Mouse (Mus musculus) right cerebral cortex, postnatal 10 days (tissue): ENCODE results near the gene Jade3.
"Not testable (repeated sequence)": the region's sequence is repeated elsewhere in the genome, so short reads cannot be mapped to it uniquely, and the experiment has no call there.

ENCODE experiments used
- DNase-seq, 2 experiments: peaks; one replicate each; pipeline ENCODE4 v3.0.0; 2021; ENCODE audit warnings: low spot score in 2 of 2

Jade3 gene

DNA sequence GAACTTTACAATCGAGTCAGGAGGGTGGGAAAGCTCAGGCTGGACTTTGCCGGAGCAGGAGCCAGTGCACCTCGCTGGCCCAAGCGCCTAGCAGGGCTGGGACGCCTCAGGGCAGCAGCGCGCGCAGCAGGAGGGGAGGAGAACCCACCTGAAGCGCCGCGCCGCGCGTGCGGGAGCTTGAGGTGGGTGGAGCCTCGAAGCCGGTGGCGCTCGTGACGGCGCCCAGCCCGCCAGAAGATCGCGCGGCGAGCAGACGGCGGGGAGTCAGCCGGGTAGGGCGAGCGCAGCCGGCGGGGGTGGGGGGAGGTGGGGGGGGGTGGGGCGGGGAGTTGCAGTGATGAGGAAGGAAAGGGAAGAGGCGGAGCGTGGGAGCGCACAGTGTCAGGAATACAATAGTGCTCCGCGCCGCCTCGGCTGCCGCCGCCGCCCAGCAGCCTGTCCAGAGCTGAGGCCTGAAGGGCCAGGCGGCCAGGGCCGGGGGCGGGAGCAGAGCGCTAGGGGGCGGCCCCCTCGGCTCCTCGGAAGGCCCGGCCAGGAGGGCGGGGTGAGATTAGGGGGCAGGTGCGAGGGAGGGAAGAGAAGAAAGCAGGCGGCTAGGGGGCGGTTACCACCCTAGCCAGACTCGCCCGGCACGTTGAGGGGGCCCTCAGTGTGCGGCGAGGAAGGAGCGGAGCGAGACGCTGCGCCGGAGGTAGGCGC lies at the start of gene Jade3:
Gene Jade3 (plus strand): TSS at position 549 of the 699 bp plus-strand sequence.
- DNase-seq, result peak; percentile 75 to 78

- no peak for DNase-seq
Measured at GRCm38 (mm10) chrX:20379347-20380014, 46.0 kb upstream of the Jade3 start.

DNA sequence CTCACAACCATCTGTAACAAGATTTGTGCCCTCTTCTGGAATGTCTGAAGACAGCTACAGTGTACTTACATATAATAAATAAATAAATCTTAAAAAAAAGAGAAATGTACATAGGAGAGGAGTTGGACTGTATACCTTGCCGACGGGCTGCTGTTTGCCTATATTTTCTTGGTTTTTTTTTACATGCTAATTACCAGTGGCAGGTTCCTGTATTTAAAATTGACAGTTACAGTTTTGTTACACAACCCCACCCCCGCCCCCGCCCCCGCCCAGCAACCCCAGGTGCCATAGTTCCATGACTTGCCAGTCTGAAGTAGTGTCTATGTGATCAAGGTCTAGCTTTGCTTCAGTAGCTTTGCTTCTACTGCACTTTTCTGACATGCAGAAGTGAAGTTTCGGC lies 43.2 kb upstream of the Jade3 start:
- no peak for DNase-seq

- DNase-seq, result no peak
Measured at GRCm38 (mm10) chrX:20387006-20387405, 38.5 kb upstream of the Jade3 start.

- not testable (repeated sequence) for DNase-seq
Measured at GRCm38 (mm10) chrX:20391964-20392363, 33.5 kb upstream of the Jade3 start.

DNA sequence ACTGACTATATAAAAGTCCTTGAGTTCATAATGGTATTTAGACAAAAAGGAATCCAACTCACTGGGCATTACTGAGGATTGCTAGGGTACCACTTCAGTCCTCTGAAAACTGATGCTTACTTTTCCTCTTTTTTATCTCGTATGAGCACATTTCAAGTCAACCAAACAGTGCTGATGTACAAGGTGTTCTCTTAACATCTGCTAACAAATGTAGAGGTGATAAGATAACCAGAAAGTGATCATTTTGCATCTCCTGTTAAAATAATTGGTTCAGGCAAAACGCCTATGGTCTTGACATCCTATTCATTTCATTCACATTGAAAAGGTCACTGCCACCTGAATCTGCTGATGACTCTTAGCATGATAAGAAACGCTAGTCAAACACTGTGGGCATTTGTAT lies 32.5 kb upstream of the Jade3 start:
- no peak for DNase-seq

DNA sequence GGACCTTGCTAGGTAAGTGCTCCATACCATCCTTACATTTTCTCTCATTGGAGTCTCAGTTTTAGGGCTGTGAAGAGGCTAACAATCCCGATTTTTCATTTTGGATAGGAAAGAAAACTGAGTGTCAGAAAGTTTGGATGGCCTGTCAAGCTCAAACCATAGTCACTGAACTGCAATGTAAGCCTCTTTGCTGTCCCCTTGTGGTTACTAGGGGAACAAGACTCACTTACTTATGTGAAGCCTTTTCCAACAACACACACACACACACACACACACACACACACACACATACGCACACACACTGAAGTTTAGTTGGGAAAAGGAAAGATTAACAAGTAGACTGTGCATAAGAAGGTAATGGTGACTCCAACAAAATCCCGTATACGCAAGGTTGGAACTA lies 21.4 kb upstream of the Jade3 start:
- DNase-seq, result no peak

DNA sequence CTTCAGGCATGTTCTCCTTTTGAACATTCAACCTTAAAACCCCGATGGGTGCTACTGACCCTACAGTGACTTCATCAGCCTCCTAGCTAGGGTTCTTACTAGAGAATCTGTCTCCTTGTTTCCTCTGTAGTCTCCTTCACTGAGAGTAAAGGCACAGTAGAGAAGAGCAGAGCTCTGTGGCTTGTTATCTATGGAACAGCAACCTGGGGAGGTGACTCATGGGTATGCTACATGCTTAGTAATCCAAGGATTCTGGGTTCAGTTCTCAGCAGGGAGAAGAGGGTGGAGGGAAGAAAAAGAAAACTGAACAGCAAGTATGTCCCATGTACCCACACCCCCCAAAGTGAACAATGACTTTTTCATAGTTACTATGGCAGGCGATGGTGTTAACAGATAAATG lies 18.6 kb upstream of the Jade3 start:
- DNase-seq, result no peak

DNA sequence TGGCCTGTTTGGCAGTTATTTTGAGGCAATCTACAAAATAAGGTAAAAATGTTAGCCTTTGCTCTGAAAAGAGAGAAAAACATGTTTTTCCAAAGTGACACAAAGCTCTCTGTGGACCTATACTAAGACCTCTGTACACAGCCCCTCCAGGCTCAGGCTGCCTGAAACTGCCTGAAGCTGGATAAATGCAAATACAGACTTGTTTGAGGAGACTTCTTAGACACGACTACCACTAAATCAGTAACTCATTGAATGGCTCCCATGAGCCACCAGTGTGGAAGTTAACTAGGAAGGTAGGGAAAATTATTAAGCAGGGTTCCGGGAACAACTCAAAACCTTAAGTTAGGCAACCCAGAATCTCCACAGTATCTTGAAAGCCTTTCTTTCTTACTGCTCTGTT lies 17.8 kb upstream of the Jade3 start:
- DNase-seq, result no peak

DNA sequence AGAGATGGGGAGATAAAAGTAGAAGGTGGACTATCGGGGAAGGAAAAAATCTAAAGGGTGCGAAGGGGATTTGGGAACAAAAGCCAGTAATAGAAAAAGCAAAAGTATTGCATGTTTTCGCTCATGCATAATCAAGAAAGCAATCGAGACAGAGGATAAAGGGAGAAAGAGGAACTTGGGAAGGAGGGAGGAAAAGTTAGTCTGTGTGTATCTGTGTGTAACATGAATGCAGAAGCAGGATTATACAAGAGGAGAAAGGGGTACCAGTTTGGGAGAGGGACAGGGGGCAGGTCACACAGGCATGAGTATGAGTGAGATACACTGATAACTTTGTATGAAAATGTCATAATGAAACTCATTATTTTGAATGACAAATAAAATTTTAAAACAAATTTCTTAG lies 14.1 kb upstream of the Jade3 start:
- DNase-seq, result no peak

DNA sequence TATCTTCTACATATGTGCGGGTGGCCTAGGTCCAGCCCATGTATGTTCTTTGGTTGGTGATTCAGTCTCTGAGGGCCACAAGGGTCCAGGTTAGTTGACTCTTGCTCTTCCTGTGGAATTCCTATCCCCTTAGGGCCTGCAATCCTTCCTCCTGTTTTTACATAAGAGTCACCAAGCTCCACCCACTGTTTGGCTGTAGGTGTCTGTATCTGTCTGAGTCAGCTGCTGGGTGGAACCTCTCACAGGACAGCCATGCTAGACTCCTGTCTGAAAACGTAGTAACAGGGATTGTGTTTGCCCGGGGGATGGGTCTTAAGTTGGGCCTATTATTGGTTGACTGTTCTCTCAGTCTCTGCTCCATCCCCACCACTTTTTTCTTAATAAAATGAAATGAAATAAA lies 13.3 kb upstream of the Jade3 start:
- DNase-seq, result no peak

GRCm38 (mm10) chrX:20414885-20415622 lies 10.4 kb upstream of the Jade3 start:
- DNase-seq, result peak; percentile 31 to 36

GRCm38 (mm10) chrX:20418461-20418860 lies 7.0 kb upstream of the Jade3 start:
- DNase-seq, result no peak

DNA sequence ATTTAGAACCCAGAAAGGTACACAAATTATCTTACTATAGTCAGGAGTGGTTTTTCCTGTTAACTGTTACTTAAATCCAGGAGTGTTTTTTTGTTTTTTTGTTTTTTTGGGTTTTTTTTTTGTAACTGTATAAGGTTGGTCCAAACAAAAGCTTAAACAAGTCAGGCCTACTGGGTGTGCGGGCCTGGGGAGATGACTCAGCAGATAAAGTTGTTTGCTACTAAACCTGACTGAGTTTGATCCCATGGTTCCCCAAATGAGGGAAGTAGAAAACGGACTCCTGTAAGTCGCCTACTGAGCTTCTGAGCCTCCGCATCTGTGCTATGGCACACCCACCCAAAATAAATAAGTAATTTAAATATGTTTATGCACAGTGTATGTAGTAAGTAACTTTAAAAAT lies 6.0 kb upstream of the Jade3 start:
- DNase-seq, result no peak

GRCm38 (mm10) chrX:20425839-20426449 lies 456 bp downstream of the Jade3 start:
- DNase-seq, result peak; percentile 23 to 31

GRCm38 (mm10) chrX:20483213-20483612 lies 57.7 kb downstream of the Jade3 start:
- no peak for DNase-seq

GRCm38 (mm10) chrX:20497682-20498081 lies 72.2 kb downstream of the Jade3 start:
- DNase-seq, result no peak

- no peak for DNase-seq
Measured at GRCm38 (mm10) chrX:20520290-20520939, 94.9 kb downstream of the Jade3 start.

DNA sequence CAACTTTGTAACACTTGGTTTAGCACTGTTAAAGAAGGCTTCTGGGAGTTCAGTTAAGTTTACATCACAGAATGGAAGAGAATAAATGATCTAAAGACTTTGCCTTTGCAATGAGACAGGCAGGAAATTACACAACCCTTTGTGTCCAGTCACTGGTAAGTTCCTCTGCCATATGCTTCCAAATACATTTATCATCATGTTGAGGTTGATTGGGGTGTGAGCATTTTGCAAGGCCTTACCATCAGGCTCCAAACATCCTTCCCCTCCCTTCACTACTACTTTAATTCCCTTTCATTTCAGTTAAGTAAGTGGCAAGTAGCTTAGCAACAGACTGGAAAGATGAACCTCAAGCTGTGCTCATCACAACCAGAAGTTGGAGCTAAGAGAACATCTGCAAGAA lies 96.1 kb downstream of the Jade3 start:
- DNase-seq, result no peak

DNA sequence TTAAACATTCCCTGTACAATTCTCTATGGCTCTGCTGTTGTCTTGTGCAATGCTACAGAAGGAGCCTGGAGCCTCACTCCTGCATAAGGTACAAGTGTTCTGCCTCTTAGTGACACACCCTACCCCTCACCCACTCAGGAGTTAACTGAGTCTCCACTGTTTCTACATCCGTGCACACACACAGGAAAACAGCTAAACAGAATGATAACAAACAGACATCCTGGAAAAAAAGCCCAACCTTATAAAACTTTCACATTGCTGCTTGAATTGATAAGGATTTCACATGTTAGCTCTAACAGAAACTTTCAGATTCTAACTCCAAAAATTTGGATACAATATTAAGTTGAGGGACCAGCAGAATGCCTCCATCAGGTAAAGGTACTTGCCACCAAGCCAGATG lies 107.1 kb downstream of the Jade3 start:
- no peak for DNase-seq

DNA sequence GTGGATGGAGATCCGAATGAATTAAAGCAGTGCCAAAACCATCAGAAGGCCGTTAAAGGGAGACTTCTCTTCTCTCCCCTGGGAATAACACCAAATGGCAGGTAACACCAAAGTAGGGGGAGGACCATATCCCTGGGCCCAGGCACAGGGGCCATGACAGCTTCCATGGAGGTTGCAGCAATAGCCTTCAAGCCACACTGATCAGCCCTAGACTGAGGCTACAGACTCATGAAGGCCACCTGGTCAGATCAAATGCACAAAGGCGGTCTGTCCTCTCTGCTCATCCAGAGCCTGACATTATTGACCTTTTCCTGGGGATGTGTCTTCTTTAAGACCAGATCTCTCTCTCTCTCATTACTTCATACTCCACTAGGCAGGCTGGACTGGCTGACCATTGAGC lies 118.4 kb downstream of the Jade3 start:
- DNase-seq, result no peak

GRCm38 (mm10) chrX:20547609-20548008 lies 122.1 kb downstream of the Jade3 start:
- DNase-seq, result no peak
